Mouse (Mus musculus) neural tube, embryonic 12.5 days (tissue): ENCODE data around the gene Plxnb2. TPM values are rescaled to one million over a fixed set of nuclear protein-coding genes. Genes with fewer than 3 reads are reported as not detected.
A peak's percentile ranks its signal among the peaks of the same experiment; 100 is the strongest.

ENCODE experiments used
- ATAC-seq: fragments of 200-750 bp; cut with Nextera tagmentation; 2 replicates; pipeline ENCODE4 v1.8.0; 2017; ENCODE audit warnings: low read depth, mild to moderate bottlenecking, moderate TSS enrichment, moderate library complexity; ENCODE audit not compliant: low FRiP score
- H3K27ac ChIP-seq: fragments of 300-500 bp; sonication (generic); 2 replicates; pipeline ENCODE4 v1.5.1; 2016
- H3K27me3 ChIP-seq: fragments of 300-500 bp; sonication (generic); replicated peaks from 2 replicates; pipeline ENCODE4 v1.6.1; 2016; ENCODE audit warnings: mild to moderate bottlenecking
- H3K36me3 ChIP-seq: fragments of 300-500 bp; sonication (generic); 2 replicates; pipeline ENCODE4 v1.6.1; 2016; ENCODE audit warnings: mild to moderate bottlenecking
- H3K4me1 ChIP-seq: fragments of 300-500 bp; sonication (generic); 2 replicates; pipeline ENCODE4 v1.6.1; 2016
- H3K4me2 ChIP-seq: fragments of 300-500 bp; sonication (generic); replicated peaks from 2 replicates; pipeline ENCODE4 v1.6.1; 2016; ENCODE audit warnings: mild to moderate bottlenecking
- H3K4me3 ChIP-seq: fragments of 300-500 bp; sonication (generic); 2 replicates; pipeline ENCODE4 v1.5.1; 2016
- H3K9ac ChIP-seq: fragments of 300-500 bp; sonication (generic); 2 replicates; pipeline ENCODE4 v1.6.1; 2016; ENCODE audit warnings: mild to moderate bottlenecking
- H3K9me3 ChIP-seq: fragments of 300-500 bp; sonication (generic); 2 replicates; pipeline ENCODE4 v1.6.1; 2016; ENCODE audit warnings: mild to moderate bottlenecking
- WGBS: fragments of 180-500 bp; shearing (Covaris S2); methylation state at CpG from one replicate; pipeline ENCODE4 v1.1.7; 2016; 5-methylcytosine and 5-hydroxymethylcytosine counted together
- polyA plus RNA-seq: library from polyadenylated mRNA; unstranded; fragments of >200 nt; fragmentation: Nextera tagmentation; extraction: Ambion mirVana; gene quantifications from 2 replicates; pipeline ENCODE4 v1.2.1, GENCODE M21; 2016

The Plxnb2 gene
- polyA plus RNA-seq, 1 experiment from 2014 or later, result 123 TPM

DNA sequence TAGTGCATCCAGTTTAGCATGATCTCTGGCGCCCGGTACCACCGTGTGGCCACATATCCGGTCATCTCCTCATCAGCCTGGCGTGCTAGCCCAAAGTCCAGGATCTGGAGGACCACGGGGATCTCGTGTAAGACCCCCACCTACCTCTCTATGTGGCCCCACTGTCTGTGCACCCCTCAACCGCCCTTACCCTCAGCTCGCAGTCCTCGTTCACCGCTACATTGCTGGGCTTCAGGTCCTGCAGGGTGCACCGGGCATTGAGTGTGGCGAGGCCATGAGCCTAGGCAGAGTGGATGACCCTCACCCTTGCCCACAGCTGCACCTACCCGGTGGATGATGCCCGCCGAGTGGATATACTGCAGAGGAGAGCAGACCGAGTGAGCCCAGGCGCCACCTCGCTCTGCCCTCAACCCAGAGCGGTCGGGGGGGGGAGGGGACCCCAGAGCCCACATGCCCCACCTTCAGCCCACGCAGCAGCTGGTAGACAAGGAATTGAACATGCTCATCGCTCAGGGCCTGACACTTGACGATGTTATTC is 34.7 kb downstream of the Plxnb2 start:
- H3K4me3 ChIP-seq, result no peak overlapping the region
- H3K27ac ChIP-seq, result no peak overlapping the region
- peaks cover 21% of the 10 kb centered on the region; the same call in 1 of the 2 replicates for H3K27me3 ChIP-seq

GRCm38 (mm10) chr15:89144965-89145364 is 35.6 kb downstream of the Plxnb2 start:
- Histone ChIP-seq H3K27me3 (peaks cover 23% of the 10 kb centered on the region; the same call in 1 of the 2 replicates), H3K9me3 (no peaks in the 10 kb centered on the region), H3K27ac (no peak overlapping the region), H3K4me3 (no peak overlapping the region), H3K4me2 (no peak overlapping the region), H3K4me1 (peaks cover 52% of the 10 kb centered on the region), H3K36me3 (peaks cover 32% of the 10 kb centered on the region), H3K9ac (no peak overlapping the region)
- ATAC-seq, result no peak
- WGBS, result 87% methylated on average over 11 of the region's 11 CpGs

More for the DNA sequence above, 34.7 kb downstream of the Plxnb2 start:
- no peaks in the 10 kb centered on the region for H3K9me3 ChIP-seq
- ATAC-seq, result no peak
- H3K36me3 ChIP-seq, result peaks cover 32% of the 10 kb centered on the region
- 0 out of 2 replicates have a peak overlapping the region, but pooled peaks have one; percentile 64 for H3K9ac ChIP-seq
- peak overlapping the region; percentile 85 for H3K4me2 ChIP-seq
- H3K4me1 ChIP-seq, result peaks cover 47% of the 10 kb centered on the region
- WGBS, result 75% methylated on average over 24 of the region's 24 CpGs

- no peak overlapping the region for H3K9ac ChIP-seq
- 82% methylated on average over 2 of the region's 2 CpGs for WGBS
- peaks cover 31% of the 10 kb centered on the region; the same call in 1 of the 2 replicates for H3K27me3 ChIP-seq
- no peaks in the 10 kb centered on the region for H3K9me3 ChIP-seq
- no peak for ATAC-seq
- H3K4me3 ChIP-seq, result no peak overlapping the region
- H3K27ac ChIP-seq, result no peak overlapping the region
- H3K4me2 ChIP-seq, result no peak overlapping the region
- peaks cover 43% of the 10 kb centered on the region for H3K4me1 ChIP-seq
- peaks cover 32% of the 10 kb centered on the region for H3K36me3 ChIP-seq
Measured at GRCm38 (mm10) chr15:89143134-89143533, 37.5 kb downstream of the Plxnb2 start.

- whole genome bisulfite sequencing, result 75% methylated on average over 4 of the region's 4 CpGs
- Histone ChIP-seq H3K9ac (no peak overlapping the region), H3K27ac (no peak overlapping the region), H3K4me1 (peaks cover 30% of the 10 kb centered on the region), H3K36me3 (peaks cover 32% of the 10 kb centered on the region), H3K9me3 (no peaks in the 10 kb centered on the region), H3K4me3 (no peak overlapping the region), H3K27me3 (peaks cover 25% of the 10 kb centered on the region; the same call in 1 of the 2 replicates), H3K4me2 (no peak overlapping the region)
- no peak for ATAC-seq
Measured at GRCm38 (mm10) chr15:89141905-89142304, 38.7 kb downstream of the Plxnb2 start.

GRCm38 (mm10) chr15:89141443-89141842 is 39.1 kb downstream of the Plxnb2 start:
- 36% methylated on average over 5 of the region's 5 CpGs for WGBS
- no peak overlapping the region for H3K4me3 ChIP-seq
- no peak overlapping the region for H3K27ac ChIP-seq
- H3K36me3 ChIP-seq, result peaks cover 32% of the 10 kb centered on the region
- H3K4me1 ChIP-seq, result peaks cover 26% of the 10 kb centered on the region
- no peak overlapping the region for H3K4me2 ChIP-seq
- peaks cover 20% of the 10 kb centered on the region; the same call in 1 of the 2 replicates for H3K27me3 ChIP-seq
- H3K9ac ChIP-seq, result no peak overlapping the region
- ATAC-seq, result no peak
- no peaks in the 10 kb centered on the region for H3K9me3 ChIP-seq

DNA sequence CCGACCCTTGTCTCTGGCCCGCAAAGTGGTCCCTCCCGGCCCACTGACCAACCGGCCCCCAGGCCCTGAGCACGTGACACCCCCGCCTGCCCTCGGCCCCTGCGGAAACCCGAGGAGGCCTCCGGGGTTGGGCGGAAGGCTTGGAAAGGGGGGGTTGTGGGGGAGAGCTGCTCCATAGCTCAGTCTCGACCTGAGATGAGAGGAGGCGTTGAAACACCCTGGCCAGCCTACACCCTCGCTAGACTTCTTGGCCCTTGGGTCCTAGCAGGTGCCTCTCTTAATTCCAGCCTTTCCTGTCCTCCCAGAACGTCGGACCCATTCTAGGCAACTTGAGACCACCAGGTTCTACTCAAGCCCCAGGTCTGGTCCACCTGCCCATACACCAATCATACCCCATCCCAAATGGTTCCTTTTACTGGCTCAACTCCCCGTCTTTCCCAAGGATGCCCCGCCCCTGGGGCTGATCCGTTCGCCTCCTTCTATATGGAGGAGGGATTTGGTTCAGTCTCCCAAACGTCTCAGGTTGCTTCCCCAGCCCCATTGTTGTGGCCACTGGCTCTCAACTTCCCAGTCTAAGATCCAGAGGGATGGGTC is 39.8 kb downstream of the Plxnb2 start, which contains the start of gene Mapk12:
Mapk12 (minus strand) TSS at position 45 of the 594 bp plus-strand sequence.
- H3K9ac ChIP-seq, result peak within 1 kb of the TSS; percentile 70
- H3K9me3 ChIP-seq, result no peaks in the 10 kb centered on the region
- ATAC-seq, result peak; percentile 62
- no peak within 1 kb of the TSS for H3K27ac ChIP-seq
- peaks cover 19% of the 10 kb centered on the region for H3K4me1 ChIP-seq
- peaks cover 15% of the 10 kb centered on the region; the same call in 1 of the 2 replicates for H3K27me3 ChIP-seq
- peak within 1 kb of the TSS; percentile 55 for H3K4me3 ChIP-seq
- H3K4me2 ChIP-seq, result peak within 1 kb of the TSS; percentile 99
- 1% methylated on average over 21 of the region's 21 CpGs for WGBS
- peaks cover 27% of the 10 kb centered on the region for H3K36me3 ChIP-seq

DNA sequence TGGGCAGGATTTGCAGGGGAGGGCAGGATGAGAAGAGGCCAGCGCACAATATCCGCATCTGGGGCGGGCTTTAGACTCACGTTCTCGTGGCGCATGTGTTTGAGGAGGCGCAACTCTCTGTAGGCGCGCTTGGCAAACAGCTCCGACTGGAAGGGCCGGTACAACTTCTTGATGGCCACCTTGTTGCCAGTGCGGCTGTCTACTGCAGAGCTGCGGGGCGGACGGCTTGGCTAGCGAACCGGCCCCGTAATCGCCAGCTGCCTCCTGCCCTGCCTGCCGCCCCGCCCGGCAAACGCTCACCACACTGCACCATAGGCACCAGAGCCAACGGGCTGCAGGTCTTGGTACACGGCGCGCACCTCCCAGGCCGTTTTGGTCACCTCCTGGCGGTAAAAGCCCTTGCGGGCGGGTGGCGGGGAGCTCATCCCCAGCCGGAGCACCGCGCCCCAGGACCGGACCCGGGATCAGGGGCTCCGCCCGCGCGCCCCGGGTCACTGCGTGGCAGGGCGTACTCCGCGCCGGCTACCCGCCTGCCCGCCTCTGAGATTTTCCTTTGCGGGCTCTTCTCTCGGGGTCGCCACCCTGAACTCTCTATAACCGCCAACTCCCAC is 40.4 kb downstream of the Plxnb2 start:
- Histone ChIP-seq H3K36me3 (peaks cover 22% of the 10 kb centered on the region), H3K4me1 (peaks cover 19% of the 10 kb centered on the region), H3K9me3 (no peaks in the 10 kb centered on the region), H3K4me3 (peak overlapping the region; percentile 55), H3K27ac (no peak overlapping the region), H3K27me3 (peaks cover 14% of the 10 kb centered on the region; the same call in 1 of the 2 replicates), H3K9ac (peak overlapping the region; percentile 70), H3K4me2 (peak overlapping the region; percentile 99)
- under 1% methylated on average over 53 of the region's 53 CpGs for WGBS
- ATAC-seq, result peak; percentile 43

GRCm38 (mm10) chr15:89138531-89138930 is 42.1 kb downstream of the Plxnb2 start:
- Histone ChIP-seq H3K4me3 (no peak overlapping the region), H3K36me3 (peaks cover 11% of the 10 kb centered on the region), H3K9ac (no peak overlapping the region), H3K4me2 (no peak overlapping the region), H3K27me3 (peaks cover 14% of the 10 kb centered on the region; the same call in 1 of the 2 replicates), H3K9me3 (no peaks in the 10 kb centered on the region), H3K27ac (no peak overlapping the region), H3K4me1 (peaks cover 19% of the 10 kb centered on the region)
- no peak for ATAC-seq
- 92% methylated on average over 6 of the region's 6 CpGs for WGBS

GRCm38 (mm10) chr15:89138046-89138405 is 42.6 kb downstream of the Plxnb2 start:
- ATAC-seq, result no peak
- no peak overlapping the region for H3K4me2 ChIP-seq
- H3K27ac ChIP-seq, result no peak overlapping the region
- 87% methylated on average over 7 of the region's 7 CpGs for WGBS
- peaks cover 6% of the 10 kb centered on the region; the same call in 1 of the 2 replicates for H3K36me3 ChIP-seq
- H3K9ac ChIP-seq, result no peak overlapping the region
- no peak overlapping the region for H3K4me3 ChIP-seq
- H3K4me1 ChIP-seq, result peaks cover 19% of the 10 kb centered on the region
- peaks cover 14% of the 10 kb centered on the region; the same call in 1 of the 2 replicates for H3K27me3 ChIP-seq
- H3K9me3 ChIP-seq, result no peaks in the 10 kb centered on the region

- Histone ChIP-seq H3K27me3 (peaks cover 14% of the 10 kb centered on the region; the same call in 1 of the 2 replicates), H3K4me3 (no peak overlapping the region), H3K4me1 (peaks cover 19% of the 10 kb centered on the region), H3K9ac (no peak overlapping the region), H3K9me3 (no peaks in the 10 kb centered on the region), H3K36me3 (peaks cover 7% of the 10 kb centered on the region; the same call in 1 of the 2 replicates), H3K4me2 (no peak overlapping the region), H3K27ac (no peak overlapping the region)
- ATAC-seq, result no peak
- 76% methylated on average over 11 of the region's 11 CpGs for WGBS
Measured at GRCm38 (mm10) chr15:89137378-89138045, 43.1 kb downstream of the Plxnb2 start.

- H3K9ac ChIP-seq, result no peak overlapping the region
- WGBS, result 98% methylated on average over 5 of the region's 5 CpGs
- H3K4me3 ChIP-seq, result no peak overlapping the region
- H3K36me3 ChIP-seq, result peaks cover 11% of the 10 kb centered on the region
- no peak for ATAC-seq
- no peaks in the 10 kb centered on the region for H3K9me3 ChIP-seq
- H3K27me3 ChIP-seq, result peaks cover 14% of the 10 kb centered on the region; the same call in 1 of the 2 replicates
- no peak overlapping the region for H3K4me2 ChIP-seq
- no peak overlapping the region for H3K27ac ChIP-seq
- H3K4me1 ChIP-seq, result peaks cover 19% of the 10 kb centered on the region
Measured at GRCm38 (mm10) chr15:89136461-89137155, 44.0 kb downstream of the Plxnb2 start.
